Mouse (Mus musculus) lung, adult 2 months (tissue): ENCODE data around the gene Kcnh7.

Experiments used
- CTCF ChIP-seq: fragments of 200-500 bp; IDR thresholded peaks from 2 replicates; pipeline ENCODE4 v1.5.1; 2011; ENCODE audit warnings: mild to moderate bottlenecking, low read length, control low read depth; ENCODE audit not compliant: insufficient read depth
- POLR2A ChIP-seq: fragments of 200-500 bp; IDR thresholded peaks from 2 replicates; pipeline ENCODE4 v1.6.1; 2011; ENCODE audit warnings: low read depth, mild to moderate bottlenecking, control low read depth, low read length, borderline replicate concordance; ENCODE audit errors: extremely low read depth

DNA sequence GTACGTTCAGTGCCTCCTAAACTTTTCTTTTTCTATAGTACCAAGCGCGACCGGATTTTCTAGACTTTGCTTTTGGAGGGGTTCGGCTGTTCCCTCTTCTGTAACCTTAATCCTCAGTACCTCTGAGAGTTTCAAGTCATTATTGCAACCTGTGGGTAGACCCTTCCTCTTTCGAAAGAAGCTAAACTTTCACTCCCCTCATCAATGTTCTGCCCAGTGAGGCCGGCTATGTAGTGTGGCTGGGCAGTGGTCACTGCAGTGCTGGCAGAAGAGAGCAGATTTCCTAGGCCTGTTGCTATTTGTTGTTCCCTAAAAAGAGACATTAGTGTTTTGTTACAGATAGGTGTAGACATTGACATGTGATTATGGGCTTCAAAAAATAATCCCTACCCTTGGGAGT lies 519.2 kb downstream of the Kcnh7 start:
- TF ChIP-seq CTCF, result no peak
- no peak for TF ChIP-seq POLR2A
